Mouse (Mus musculus): ENCODE measurements around the gene Tmem247. TPM values are rescaled to one million over a fixed set of nuclear protein-coding genes. Genes with fewer than 3 reads are reported as not detected.

The Tmem247 gene
- total and polyA plus RNA-seq, 3 experiments = not detected

DNA sequence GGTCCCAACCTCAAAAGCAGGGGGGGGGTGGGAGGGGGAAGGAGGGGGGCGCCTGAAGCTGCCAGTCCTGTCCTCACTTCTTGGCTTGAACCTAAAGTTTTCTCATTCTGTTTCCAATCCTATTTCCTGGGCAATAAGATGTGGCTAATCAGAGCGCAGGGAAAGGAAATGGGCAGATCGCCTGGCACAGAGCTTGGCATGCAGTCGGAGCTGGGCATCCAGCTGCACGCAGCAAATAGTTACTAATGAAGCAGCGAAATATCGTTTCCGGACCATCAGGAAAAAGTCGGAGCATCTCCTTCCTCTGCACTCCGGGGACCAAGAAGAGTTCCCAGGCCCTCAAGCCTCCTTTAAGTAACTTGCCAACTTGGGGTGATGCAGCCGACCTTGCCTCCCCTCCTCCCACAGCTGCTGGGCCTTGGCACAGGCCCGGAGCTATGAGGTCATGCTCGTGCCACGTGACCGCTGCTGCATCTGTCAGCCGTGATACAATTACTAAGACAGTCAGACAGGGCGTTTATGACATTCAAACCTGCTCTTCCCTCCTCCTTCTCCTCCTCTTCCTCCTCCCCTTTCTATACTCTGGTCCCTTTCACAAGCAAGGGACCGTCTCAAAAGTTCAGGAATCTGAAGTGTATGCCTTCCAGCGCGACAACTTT is 20.5 kb downstream of the Tmem247 start:
- Histone ChIP-seq H3K4me1 (ENCODE audit: insufficient read depth, low read depth, low read length) (no peaks in the 10 kb centered on the region), H3K4me3 (ENCODE audit: low read depth, low read length) (no peak overlapping the region), H3K27me3 (ENCODE audit: insufficient read depth, low read length) (no peaks in the 10 kb centered on the region), H3K36me3 (replicated peaks) (no peaks in the 10 kb centered on the region), H3K9me3 (replicated peaks) (peaks cover 21% of the 10 kb centered on the region)
- TF ChIP-seq GATA1 (IDR thresholded peaks at IDR 0.05; ENCODE audit: borderline replicate concordance, low read length) (no peak), TAL1 (conservative IDR thresholded peaks at IDR 0.05; ENCODE audit: low read depth, low read length) (no peak), POLR2AphosphoS5 (IDR thresholded peaks at IDR 0.05; ENCODE audit: insufficient replicate concordance, low read depth, low read length) (no peak), CTCF (IDR thresholded peaks at IDR 0.05; ENCODE audit: low read depth, low read length) (no peak), GATA2 (IDR thresholded peaks at IDR 0.05; ENCODE audit: borderline replicate concordance, low read depth, low read length) (no peak)
- ATAC-seq (ENCODE audit: extremely low read depth, insufficient number of reproducible peaks, low FRiP score, poor library complexity, severe bottlenecking) (no peak), DNase-seq (ENCODE audit: low spot score) (no peak)

DNA sequence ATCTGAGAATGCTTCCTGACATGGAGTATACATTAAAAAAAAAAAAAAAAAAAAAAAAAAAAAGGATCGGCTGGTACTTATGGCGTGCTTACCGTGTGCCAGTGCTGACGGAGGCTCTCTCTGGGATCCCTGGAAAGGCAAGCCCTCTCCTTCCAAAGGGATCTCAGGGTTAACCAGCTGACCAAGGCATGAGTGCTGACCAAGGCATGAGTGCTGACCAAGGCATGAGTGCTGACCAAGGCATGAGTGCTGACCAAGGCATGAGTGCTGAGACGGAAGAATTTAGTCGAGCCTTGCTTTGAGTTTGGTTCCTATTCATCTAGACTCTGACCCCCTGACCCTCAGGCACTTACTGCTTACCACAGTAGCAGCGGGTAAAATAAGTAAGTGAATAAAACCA is 21.5 kb downstream of the Tmem247 start:
- DNase-seq (ENCODE audit: low spot score) (no peak), ATAC-seq (ENCODE audit: extremely low read depth, insufficient number of reproducible peaks, low FRiP score, poor library complexity, severe bottlenecking) (no peak)
- H3K4me3 ChIP-seq (ENCODE audit: low read depth, low read length) = no peak overlapping the region
- H3K9me3 ChIP-seq (replicated peaks) = peaks cover 21% of the 10 kb centered on the region
- H3K4me1 ChIP-seq (ENCODE audit: insufficient read depth, low read depth, low read length) = no peaks in the 10 kb centered on the region
- H3K27me3 ChIP-seq (ENCODE audit: insufficient read depth, low read length) = no peaks in the 10 kb centered on the region
- TF ChIP-seq GATA1 (IDR thresholded peaks at IDR 0.05; ENCODE audit: borderline replicate concordance, low read length) (no peak), POLR2AphosphoS5 (IDR thresholded peaks at IDR 0.05; ENCODE audit: insufficient replicate concordance, low read depth, low read length) (no peak), GATA2 (IDR thresholded peaks at IDR 0.05; ENCODE audit: borderline replicate concordance, low read depth, low read length) (no peak), CTCF (IDR thresholded peaks at IDR 0.05; ENCODE audit: low read depth, low read length) (no peak), TAL1 (conservative IDR thresholded peaks at IDR 0.05; ENCODE audit: low read depth, low read length) (no peak)
- H3K36me3 ChIP-seq (replicated peaks) = no peaks in the 10 kb centered on the region

DNA sequence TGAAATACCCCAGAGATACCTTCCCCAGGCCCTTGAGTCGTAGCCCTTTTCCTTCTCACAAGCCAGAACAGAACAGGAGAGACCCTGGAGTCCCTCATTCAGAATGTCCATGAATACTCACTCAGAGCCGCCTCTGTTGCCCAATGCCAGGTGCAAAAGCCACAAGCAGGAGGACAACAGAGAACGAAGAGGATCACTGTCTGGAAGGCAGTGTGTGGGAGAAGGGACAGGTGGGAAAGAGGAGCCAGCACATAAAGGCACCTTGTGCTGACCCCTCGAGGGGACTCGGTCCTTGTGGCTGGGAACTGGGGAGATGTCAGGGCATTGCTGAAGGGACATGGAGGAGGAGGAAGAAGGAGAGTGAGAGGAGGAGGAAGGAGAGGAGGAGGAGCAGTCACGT is 25.0 kb downstream of the Tmem247 start:
- TF ChIP-seq POLR2AphosphoS5 (IDR thresholded peaks at IDR 0.05; ENCODE audit: insufficient replicate concordance, low read depth, low read length) (no peak), TAL1 (conservative IDR thresholded peaks at IDR 0.05; ENCODE audit: low read depth, low read length) (no peak), GATA1 (IDR thresholded peaks at IDR 0.05; ENCODE audit: borderline replicate concordance, low read length) (no peak), CTCF (IDR thresholded peaks at IDR 0.05; ENCODE audit: low read depth, low read length) (no peak), GATA2 (IDR thresholded peaks at IDR 0.05; ENCODE audit: borderline replicate concordance, low read depth, low read length) (no peak)
- H3K9me3 ChIP-seq (replicated peaks) = peaks cover 22% of the 10 kb centered on the region
- no peaks in the 10 kb centered on the region for H3K27me3 ChIP-seq (ENCODE audit: insufficient read depth, low read length)
- no peak for ATAC-seq (ENCODE audit: extremely low read depth, insufficient number of reproducible peaks, low FRiP score, poor library complexity, severe bottlenecking)
- H3K4me1 ChIP-seq (ENCODE audit: insufficient read depth, low read depth, low read length) = no peaks in the 10 kb centered on the region
- no peak for DNase-seq (ENCODE audit: low spot score)
- H3K36me3 ChIP-seq (replicated peaks) = no peaks in the 10 kb centered on the region
- H3K4me3 ChIP-seq (ENCODE audit: low read depth, low read length) = no peak overlapping the region

DNA sequence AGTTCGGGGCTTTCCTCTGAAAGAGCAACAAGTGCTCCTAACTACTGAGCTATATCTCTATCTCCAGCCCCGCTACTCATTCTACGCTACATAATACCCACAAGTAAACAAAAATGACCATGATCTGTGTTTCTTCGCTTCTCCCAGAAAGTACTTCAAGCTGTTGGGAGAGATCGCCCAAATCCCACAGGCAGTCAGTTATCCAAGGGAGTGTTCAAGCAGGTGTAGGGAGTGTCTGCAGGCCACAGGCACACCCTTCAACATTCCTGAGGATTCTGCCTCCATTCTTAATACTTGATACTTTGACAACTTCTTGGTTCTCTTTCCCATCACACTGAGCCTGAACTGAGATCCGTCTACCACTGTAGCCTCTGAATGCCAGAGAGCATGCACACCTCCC is 26.0 kb downstream of the Tmem247 start:
- no peak for TF ChIP-seq GATA1 (IDR thresholded peaks at IDR 0.05; ENCODE audit: borderline replicate concordance, low read length)
- TF ChIP-seq CTCF (IDR thresholded peaks at IDR 0.05; ENCODE audit: low read depth, low read length) = no peak
- TF ChIP-seq POLR2AphosphoS5 (IDR thresholded peaks at IDR 0.05; ENCODE audit: insufficient replicate concordance, low read depth, low read length) = no peak
- no peak for TF ChIP-seq GATA2 (IDR thresholded peaks at IDR 0.05; ENCODE audit: borderline replicate concordance, low read depth, low read length)
- Histone ChIP-seq H3K36me3 (replicated peaks) (no peaks in the 10 kb centered on the region), H3K9me3 (replicated peaks) (peaks cover 17% of the 10 kb centered on the region), H3K4me1 (ENCODE audit: insufficient read depth, low read depth, low read length) (no peaks in the 10 kb centered on the region), H3K4me3 (ENCODE audit: low read depth, low read length) (no peak overlapping the region), H3K27me3 (ENCODE audit: insufficient read depth, low read length) (no peaks in the 10 kb centered on the region)
- no peak for ATAC-seq (ENCODE audit: extremely low read depth, insufficient number of reproducible peaks, low FRiP score, poor library complexity, severe bottlenecking)
- DNase-seq (ENCODE audit: low spot score) = no peak

DNA sequence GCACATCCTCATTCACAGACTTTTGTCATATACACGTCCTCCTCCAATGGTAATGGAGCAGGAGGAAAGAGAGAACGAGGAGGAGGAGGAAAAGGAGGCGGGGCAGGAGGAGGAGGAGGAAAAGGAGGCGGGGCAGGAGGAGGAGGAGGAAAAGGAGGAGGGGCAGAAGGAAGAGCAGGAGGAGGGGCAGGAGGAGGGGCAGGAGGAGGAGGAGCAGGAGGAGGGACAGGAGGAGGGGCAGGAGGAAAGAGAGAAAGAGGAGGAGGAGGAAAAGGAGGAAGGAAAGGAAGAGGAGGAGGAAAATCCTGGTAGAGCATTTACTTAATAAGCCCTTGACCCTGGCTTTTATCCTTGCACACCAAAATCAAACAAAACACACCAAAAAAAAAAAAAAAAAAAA is 28.9 kb downstream of the Tmem247 start:
- no peak for TF ChIP-seq CTCF (IDR thresholded peaks at IDR 0.05; ENCODE audit: low read depth, low read length)
- TF ChIP-seq TAL1 (conservative IDR thresholded peaks at IDR 0.05; ENCODE audit: low read depth, low read length) = no peak
- no peak for TF ChIP-seq GATA2 (IDR thresholded peaks at IDR 0.05; ENCODE audit: borderline replicate concordance, low read depth, low read length)
- TF ChIP-seq GATA1 (IDR thresholded peaks at IDR 0.05; ENCODE audit: borderline replicate concordance, low read length) = no peak
- ATAC-seq (ENCODE audit: extremely low read depth, insufficient number of reproducible peaks, low FRiP score, poor library complexity, severe bottlenecking) (no peak), DNase-seq (ENCODE audit: low spot score) (no peak)
- no peak overlapping the region for H3K4me3 ChIP-seq (ENCODE audit: low read depth, low read length)
- H3K27me3 ChIP-seq (ENCODE audit: insufficient read depth, low read length) = no peaks in the 10 kb centered on the region
- no peaks in the 10 kb centered on the region for H3K36me3 ChIP-seq (replicated peaks)
- H3K4me1 ChIP-seq (ENCODE audit: insufficient read depth, low read depth, low read length) = no peaks in the 10 kb centered on the region
- peaks cover 19% of the 10 kb centered on the region for H3K9me3 ChIP-seq (replicated peaks)

DNA sequence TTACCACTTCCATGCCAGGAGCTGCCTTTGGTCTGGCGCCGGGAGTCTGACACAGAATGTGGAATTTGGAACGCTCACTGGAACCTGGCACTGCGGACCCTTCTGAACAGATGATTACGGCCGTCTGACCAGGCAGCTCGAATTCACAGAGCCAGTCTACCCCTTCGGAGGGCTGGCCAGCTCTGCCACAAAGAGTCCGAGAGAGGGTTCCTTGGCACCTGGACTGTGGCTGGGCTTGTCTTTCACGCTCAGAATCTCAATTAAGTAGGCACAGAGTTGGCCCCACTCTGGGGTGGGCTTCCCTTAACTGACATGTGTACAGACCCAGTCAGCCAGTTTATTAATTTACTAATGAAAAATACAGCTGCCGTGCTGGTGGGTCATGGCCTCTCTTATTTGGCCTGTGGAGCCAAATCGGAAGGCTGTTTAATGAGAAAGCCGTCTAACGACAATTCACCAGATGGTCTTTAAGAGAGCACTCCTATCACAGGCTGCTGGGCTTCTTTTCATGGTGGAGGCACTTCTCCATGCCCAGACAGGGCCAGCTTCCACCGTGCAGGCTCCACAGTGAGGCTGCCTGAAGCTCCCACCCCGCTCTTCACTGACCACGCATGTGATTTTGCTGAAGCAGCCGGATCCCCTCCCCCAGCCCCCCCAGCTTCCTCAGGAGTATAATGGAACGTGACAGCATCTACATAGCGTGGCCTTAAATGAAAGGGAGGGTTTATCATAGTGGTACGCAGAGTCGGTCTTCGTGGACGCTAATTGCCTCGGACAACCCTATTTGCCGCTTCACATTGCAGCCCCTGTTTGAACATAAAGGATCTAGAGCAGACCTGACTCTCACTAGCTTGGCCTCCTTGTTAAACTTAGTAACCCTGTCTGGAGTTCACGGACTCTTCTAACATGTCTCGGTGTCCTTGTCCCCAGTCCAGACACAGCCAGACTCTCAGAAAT is 31.0 kb downstream of the Tmem247 start, which contains the start of gene Atp6v1e2:
Atp6v1e2 (minus strand) TSS at position 58 of the 957 bp plus-strand sequence.
- ATAC-seq (ENCODE audit: extremely low read depth, insufficient number of reproducible peaks, low FRiP score, poor library complexity, severe bottlenecking) = no peak
- H3K4me3 ChIP-seq (ENCODE audit: low read depth, low read length) = no peak within 1 kb of the TSS

More for the DNA sequence above, 31.0 kb downstream of the Tmem247 start, which contains the start of gene Atp6v1e2:
- Histone ChIP-seq H3K4me1 (ENCODE audit: insufficient read depth, low read depth, low read length) (no peaks in the 10 kb centered on the region), H3K36me3 (replicated peaks) (no peaks in the 10 kb centered on the region), H3K27me3 (ENCODE audit: insufficient read depth, low read length) (no peaks in the 10 kb centered on the region), H3K9me3 (replicated peaks) (peaks cover 14% of the 10 kb centered on the region)
- TF ChIP-seq CTCF (IDR thresholded peaks at IDR 0.05; ENCODE audit: low read depth, low read length) = no peak
- no peak for TF ChIP-seq GATA2 (IDR thresholded peaks at IDR 0.05; ENCODE audit: borderline replicate concordance, low read depth, low read length)
- TF ChIP-seq POLR2AphosphoS5 (IDR thresholded peaks at IDR 0.05; ENCODE audit: insufficient replicate concordance, low read depth, low read length) = no peak
- TF ChIP-seq GATA1 (IDR thresholded peaks at IDR 0.05; ENCODE audit: borderline replicate concordance, low read length) = no peak
- no peak for TF ChIP-seq TAL1 (conservative IDR thresholded peaks at IDR 0.05; ENCODE audit: low read depth, low read length)
- no peak for DNase-seq (ENCODE audit: low spot score)
